Mouse (Mus musculus) liver, postnatal 0 days (tissue): ENCODE results near the gene Pdzd2. TPM values are rescaled to one million over a fixed set of nuclear protein-coding genes. Genes with fewer than 3 reads are reported as not detected.

Experiments used
- ATAC-seq: fragments of 200-750 bp; cut with Nextera tagmentation; 2 replicates; pipeline ENCODE4 v1.8.0; 2017; ENCODE audit warnings: mild to moderate bottlenecking, moderate library complexity
- DNase-seq: peaks from one replicate; pipeline ENCODE4 v3.0.0-alpha.2; 2016
- H3K27ac ChIP-seq: fragments of 300-500 bp; sonication (generic); 2 replicates; pipeline ENCODE4 v1.5.1; 2014; ENCODE audit warnings: antibody characterized with exemption, moderate library complexity, mild to moderate bottlenecking, low read depth
- H3K27me3 ChIP-seq: fragments of 300-500 bp; sonication (generic); 2 replicates; pipeline ENCODE4 v1.6.1; 2014; ENCODE audit warnings: low read length, control low read depth, mixed read lengths; ENCODE audit not compliant: insufficient read depth
- H3K36me3 ChIP-seq: fragments of 300-500 bp; sonication (generic); replicated peaks from 2 replicates; pipeline ENCODE4 v1.6.1; 2014; ENCODE audit warnings: mild to moderate bottlenecking, control low read depth, low read length, moderate library complexity, mixed read lengths; ENCODE audit not compliant: insufficient read depth
- H3K4me1 ChIP-seq: fragments of 300-500 bp; sonication (generic); 2 replicates; pipeline ENCODE4 v1.6.1; 2014; ENCODE audit warnings: antibody characterized with exemption, mild to moderate bottlenecking, control low read depth; ENCODE audit not compliant: insufficient read depth
- H3K4me2 ChIP-seq: fragments of 300-500 bp; sonication (generic); 2 replicates; pipeline ENCODE4 v1.6.1; 2014; ENCODE audit warnings: low read depth, mild to moderate bottlenecking, low read length, moderate library complexity, mixed read lengths
- H3K4me3 ChIP-seq: fragments of 300-500 bp; sonication (generic); 2 replicates; pipeline ENCODE4 v1.5.1; 2014; ENCODE audit warnings: low read depth, low read length
- H3K9ac ChIP-seq: fragments of 300-500 bp; sonication (generic); replicated peaks from 2 replicates; pipeline ENCODE4 v1.6.1; 2014; ENCODE audit warnings: mild to moderate bottlenecking, moderate library complexity
- H3K9me3 ChIP-seq: fragments of 300-500 bp; sonication (generic); 2 replicates; pipeline ENCODE4 v1.6.1; 2016; ENCODE audit warnings: mild to moderate bottlenecking, control low read depth, low read length, mixed read lengths
- CTCF ChIP-seq: sonication (generic); IDR thresholded peaks from 2 replicates; pipeline ENCODE4 v1.5.1; 2016; ENCODE audit warnings: antibody characterized with exemption, low read depth
- EP300 ChIP-seq: IDR thresholded peaks from 2 replicates; pipeline ENCODE4 v1.6.1; 2016; ENCODE audit warnings: antibody characterized with exemption, low read depth, mild to moderate bottlenecking
- WGBS: fragments of 180-500 bp; shearing (Covaris S2); extraction: QIAGEN DNeasy Blood & Tissue Kit; methylation state at CpG from one replicate; pipeline ENCODE4 v1.1.7; 2014; ENCODE audit not compliant: insufficient replicate concordance; 5-methylcytosine and 5-hydroxymethylcytosine counted together
- polyA plus RNA-seq: library from polyadenylated mRNA; unstranded; fragments of >200 nt; fragmentation: Nextera tagmentation; extraction: Ambion mirVana; gene quantifications from 2 replicates; pipeline ENCODE4 v1.2.1, GENCODE M21; 2015

Gene Pdzd2
- polyA plus RNA-seq, 1 experiment from 2014 or later: 1.3 TPM

- TF ChIP-seq EP300 (no peak), CTCF (peak; percentile 80)
- Histone ChIP-seq H3K9me3 (no peaks in the 10 kb centered on the region), H3K36me3 (no peaks in the 10 kb centered on the region), H3K27me3 (no peaks in the 10 kb centered on the region), H3K9ac (no peak overlapping the region), H3K4me1 (no peaks in the 10 kb centered on the region), H3K4me2 (no peak overlapping the region), H3K4me3 (no peak overlapping the region), H3K27ac (no peak overlapping the region)
- DNase-seq (peak; percentile 60), ATAC-seq (peak; percentile 76)
- 4% methylated on average over 5 of the region's 5 CpGs for WGBS
These were observed 153.6 kb downstream of the Pdzd2 start for GRCm38 (mm10) chr15:12586154-12586553.

GRCm38 (mm10) chr15:12583051-12583450, 156.7 kb downstream of the Pdzd2 start:
- no peak overlapping the region for H3K4me2 ChIP-seq
- no peak for DNase-seq
- 56% methylated on average over 3 of the region's 3 CpGs for WGBS
- H3K9me3 ChIP-seq: no peaks in the 10 kb centered on the region
- ATAC-seq: peak; percentile 33
- H3K4me3 ChIP-seq: no peak overlapping the region
- TF ChIP-seq EP300: no peak
- TF ChIP-seq CTCF: no peak
- no peaks in the 10 kb centered on the region for H3K4me1 ChIP-seq
- H3K27me3 ChIP-seq: no peaks in the 10 kb centered on the region
- no peak overlapping the region for H3K9ac ChIP-seq
- H3K27ac ChIP-seq: no peak overlapping the region
- no peaks in the 10 kb centered on the region for H3K36me3 ChIP-seq

GRCm38 (mm10) chr15:12582471-12582870, 157.3 kb downstream of the Pdzd2 start:
- no peak for ATAC-seq

DNA sequence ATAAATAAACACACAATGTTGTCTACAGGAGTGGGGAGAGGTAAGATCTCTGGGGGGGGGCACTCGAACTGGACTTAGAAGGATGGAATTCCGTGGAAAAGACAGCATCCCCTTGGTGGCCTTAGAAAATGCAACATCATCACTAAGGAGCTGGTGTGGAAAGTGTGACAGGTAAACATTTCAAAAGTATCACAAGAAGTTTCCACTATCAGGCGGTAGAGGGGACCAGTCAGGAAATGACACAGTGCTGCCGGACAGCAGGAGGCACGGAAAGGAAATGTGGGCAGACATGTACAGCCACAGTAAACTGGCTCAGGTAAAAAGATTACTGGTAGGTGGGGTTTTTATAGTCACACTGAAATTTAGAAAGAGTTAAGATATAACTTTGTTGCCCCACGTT, 160.5 kb downstream of the Pdzd2 start:
- Histone ChIP-seq H3K9me3 (no peaks in the 10 kb centered on the region), H3K9ac (no peak overlapping the region), H3K27ac (no peak overlapping the region), H3K36me3 (no peaks in the 10 kb centered on the region), H3K4me3 (no peak overlapping the region), H3K4me2 (no peak overlapping the region), H3K27me3 (no peaks in the 10 kb centered on the region), H3K4me1 (no peaks in the 10 kb centered on the region)
- WGBS: 45% methylated on average over 6 of the region's 6 CpGs
- ATAC-seq: no peak
- no peak for DNase-seq
- no peak for TF ChIP-seq EP300
- TF ChIP-seq CTCF: no peak

More at GRCm38 (mm10) chr15:12582471-12582870, 157.3 kb downstream of the Pdzd2 start:
- H3K36me3 ChIP-seq: no peaks in the 10 kb centered on the region
- H3K9ac ChIP-seq: no peak overlapping the region
- no peaks in the 10 kb centered on the region for H3K9me3 ChIP-seq
- H3K4me3 ChIP-seq: no peak overlapping the region
- no peak overlapping the region for H3K4me2 ChIP-seq
- H3K27me3 ChIP-seq: no peaks in the 10 kb centered on the region
- no peak overlapping the region for H3K27ac ChIP-seq
- no peak for DNase-seq
- H3K4me1 ChIP-seq: no peaks in the 10 kb centered on the region
- TF ChIP-seq EP300: no peak
- no peak for TF ChIP-seq CTCF

- no peaks in the 10 kb centered on the region for H3K27me3 ChIP-seq
- no peak overlapping the region for H3K9ac ChIP-seq
- H3K4me3 ChIP-seq: no peak overlapping the region
- H3K27ac ChIP-seq: no peak overlapping the region
- no peaks in the 10 kb centered on the region for H3K4me1 ChIP-seq
- no peak overlapping the region for H3K4me2 ChIP-seq
- TF ChIP-seq CTCF: peak; percentile 66
- no peak for TF ChIP-seq EP300
- H3K36me3 ChIP-seq: no peaks in the 10 kb centered on the region
- ATAC-seq (no peak), DNase-seq (peak; percentile 63)
- H3K9me3 ChIP-seq: no peaks in the 10 kb centered on the region
- 54% methylated on average over 5 of the region's 5 CpGs for WGBS
These were observed 161.4 kb downstream of the Pdzd2 start for GRCm38 (mm10) chr15:12578276-12578675.

- 66% methylated on average over 6 of the region's 6 CpGs for WGBS
- H3K27ac ChIP-seq: no peak overlapping the region
- ATAC-seq (no peak), DNase-seq (no peak)
- no peaks in the 10 kb centered on the region for H3K27me3 ChIP-seq
- no peak for TF ChIP-seq CTCF
- no peak for TF ChIP-seq EP300
- H3K36me3 ChIP-seq: no peaks in the 10 kb centered on the region
- H3K4me2 ChIP-seq: no peak overlapping the region
- no peak overlapping the region for H3K9ac ChIP-seq
- no peaks in the 10 kb centered on the region for H3K9me3 ChIP-seq
- no peaks in the 10 kb centered on the region for H3K4me1 ChIP-seq
- no peak overlapping the region for H3K4me3 ChIP-seq
These were observed 162.0 kb downstream of the Pdzd2 start for GRCm38 (mm10) chr15:12577715-12578114.
